Mouse (Mus musculus): ENCODE measurements at regions not wholly inside any gene's neighbourhood (a gene's known extent, or its start where the extent isn't known, plus 50 kb on each side); places are given as distances from the start of the nearest gene placed in this dataset.

DNA sequence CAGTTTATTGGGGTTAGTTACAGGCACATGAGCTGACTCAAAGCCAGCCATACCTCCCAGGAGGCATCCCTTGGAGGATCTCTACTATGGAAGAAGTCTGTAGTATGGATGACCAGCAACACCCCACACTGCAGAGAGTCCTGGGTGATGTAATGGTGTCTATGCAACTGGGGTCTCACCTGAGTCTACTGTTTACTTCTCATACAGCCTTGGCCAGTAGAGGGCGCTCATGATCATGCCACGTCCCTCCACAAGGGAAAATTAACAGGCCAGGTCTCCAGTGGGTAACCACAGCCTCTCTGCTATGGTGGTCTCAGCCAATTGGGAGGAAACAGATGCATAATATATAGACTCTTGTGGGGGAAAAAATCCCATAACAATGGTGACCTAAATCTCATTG lies 111.7 kb downstream of the Cdh26 start:
- intact Hi-C loops (cut with DNase I) = no loop called here
- peak; percentile 39 to 47 for DNase-seq

- DNase-seq = no peak
- intact Hi-C loops (cut with DNase I) = no loop called here
Observed at GRCm38 (mm10) chr2:178544411-178544810, 114.1 kb downstream of the Cdh26 start.

DNA sequence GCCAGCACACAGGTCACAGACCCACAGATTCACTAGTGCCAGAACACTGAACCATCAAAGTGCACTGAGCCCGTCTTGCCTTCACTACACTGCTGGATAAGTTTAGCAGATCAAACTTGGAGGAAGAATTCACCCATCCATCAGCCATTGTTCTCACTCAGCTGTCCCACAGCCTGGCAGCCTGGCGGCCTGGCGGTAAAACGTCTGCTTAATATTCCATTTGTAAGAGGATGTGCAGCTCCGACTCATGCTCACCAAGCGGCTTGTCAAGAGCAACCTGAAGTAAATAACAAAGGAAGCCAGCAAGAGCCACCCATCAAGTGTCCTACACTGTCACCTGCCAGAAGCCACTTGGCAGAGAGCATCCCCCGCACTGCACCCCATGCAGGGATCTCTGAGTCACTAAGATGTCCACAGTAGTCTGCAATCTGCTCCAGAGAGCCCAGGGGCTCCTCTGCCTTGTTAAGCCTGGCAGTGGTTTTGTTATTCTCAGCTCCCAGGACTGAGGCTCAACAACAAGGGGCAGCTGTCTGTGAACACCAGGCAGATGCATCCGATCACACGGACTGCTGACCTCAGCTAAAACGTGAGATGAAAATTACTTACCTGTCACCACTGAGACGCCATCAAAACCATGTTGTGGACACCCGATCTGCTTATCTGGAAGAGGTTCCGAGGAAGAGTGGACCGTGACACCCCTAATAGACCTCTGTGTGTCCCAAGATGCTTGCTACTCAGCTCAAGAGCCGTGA lies 115.4 kb downstream of the Cdh26 start:
- DNase-seq = no peak
- intact Hi-C loops (cut with DNase I) = no loop called here

DNA sequence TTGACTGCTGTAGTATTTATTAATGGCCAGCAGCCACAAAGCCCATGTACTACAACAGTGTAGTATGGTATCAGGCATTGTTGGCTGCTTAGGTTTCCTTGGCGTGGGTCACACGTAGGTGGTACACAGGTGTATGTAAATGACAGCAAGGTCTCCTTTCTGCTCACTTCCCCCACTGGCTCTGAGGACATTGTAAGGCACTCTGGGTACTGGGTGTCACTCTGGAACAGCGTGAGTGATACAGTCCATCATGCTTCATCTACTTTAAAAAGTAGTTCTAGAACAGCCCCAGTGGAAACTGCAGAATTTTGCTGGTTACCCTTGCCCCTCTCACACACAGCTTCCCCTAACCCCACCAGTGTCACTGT lies 116.0 kb downstream of the Cdh26 start:
- no peak for DNase-seq
- intact Hi-C loops (cut with DNase I) = no loop called here

DNA sequence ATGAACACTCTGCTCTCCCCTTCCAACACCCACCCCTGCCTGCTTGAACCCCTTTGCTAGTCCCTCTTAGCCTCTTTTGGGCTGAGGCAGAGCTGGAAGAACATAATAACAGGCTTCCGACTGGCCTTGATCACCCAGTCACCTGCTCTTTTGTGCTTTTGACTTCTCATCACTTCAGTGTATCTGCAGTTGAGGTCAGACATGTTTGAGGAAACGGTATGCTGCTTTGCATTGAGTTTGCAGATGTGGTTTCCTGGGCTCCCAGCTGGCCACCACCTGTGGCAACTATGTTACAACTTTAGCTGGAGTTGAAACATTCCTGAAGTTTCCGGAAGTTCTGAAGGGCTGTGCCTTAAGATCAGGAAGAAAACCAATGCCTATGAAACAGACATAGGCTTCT lies 116.6 kb downstream of the Cdh26 start:
- intact Hi-C loops (cut with DNase I) = no loop called here

GRCm38 (mm10) chr2:178548937-178549336 lies 118.6 kb downstream of the Cdh26 start:
- intact Hi-C loops (cut with DNase I) = no loop called here
- DNase-seq = no peak

More for the DNA sequence above, 116.6 kb downstream of the Cdh26 start:
- no peak for DNase-seq

- DNase-seq = no peak
- intact Hi-C loops (cut with DNase I) = no loop called here
Observed at GRCm38 (mm10) chr2:178553736-178554135, 123.4 kb downstream of the Cdh26 start.

DNA sequence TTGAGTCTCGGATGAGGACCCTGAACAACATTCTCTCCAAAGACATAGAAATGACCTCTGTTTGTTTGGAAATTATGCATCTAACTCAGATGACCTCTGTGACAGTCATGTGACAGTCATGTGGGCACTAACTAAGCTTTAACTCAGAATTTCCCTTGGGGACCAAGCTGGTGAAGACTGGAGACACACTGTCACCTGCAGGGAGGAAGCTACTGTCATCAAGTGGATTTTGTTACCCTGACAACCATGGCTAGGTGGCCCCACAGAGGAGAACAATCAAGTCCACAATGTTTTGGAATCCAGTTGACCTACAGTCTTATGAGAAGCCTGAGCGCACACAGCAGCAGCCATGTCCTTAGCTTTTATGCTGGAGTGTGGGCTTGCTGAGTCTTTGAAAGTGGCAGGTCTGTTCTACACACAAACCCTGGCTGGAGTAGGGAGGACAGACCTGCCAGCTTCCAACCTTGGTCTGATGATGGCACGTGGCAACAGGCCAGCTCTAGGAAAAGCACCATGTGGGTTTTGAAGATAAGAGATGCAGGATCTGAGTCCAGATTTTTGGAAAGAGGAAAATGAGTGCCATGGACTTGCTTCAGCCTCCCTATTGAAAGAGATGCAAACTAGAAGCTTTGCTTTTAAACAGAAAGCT lies 125.5 kb downstream of the Cdh26 start:
- DNase-seq = no peak

DNA sequence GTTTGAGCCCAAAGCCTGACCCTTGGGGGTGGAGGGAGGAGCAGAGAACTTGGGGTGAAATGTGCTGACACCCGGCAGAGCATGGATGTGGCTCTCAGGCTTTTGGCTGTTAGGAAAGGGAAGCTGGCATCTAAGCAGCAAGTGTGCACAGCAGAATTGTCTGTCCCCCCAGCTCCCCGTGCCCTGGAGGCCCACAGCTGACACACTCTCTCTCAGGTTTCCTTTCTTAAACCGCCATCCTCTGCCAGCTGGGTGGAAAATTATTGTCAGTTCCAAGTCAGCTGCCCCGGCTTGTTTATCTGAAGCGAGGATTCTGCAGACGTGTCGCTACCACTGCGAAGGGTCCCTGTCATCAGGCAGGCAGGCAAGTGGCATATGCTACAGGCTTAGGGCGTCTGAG lies 127.6 kb downstream of the Cdh26 start:
- peak in 1 of 2 experiments; percentile 7 for DNase-seq
- intact Hi-C loops (cut with DNase I) = no loop called here

More for the DNA sequence above, 125.5 kb downstream of the Cdh26 start:
- intact Hi-C loops (cut with DNase I) = no loop called here

DNA sequence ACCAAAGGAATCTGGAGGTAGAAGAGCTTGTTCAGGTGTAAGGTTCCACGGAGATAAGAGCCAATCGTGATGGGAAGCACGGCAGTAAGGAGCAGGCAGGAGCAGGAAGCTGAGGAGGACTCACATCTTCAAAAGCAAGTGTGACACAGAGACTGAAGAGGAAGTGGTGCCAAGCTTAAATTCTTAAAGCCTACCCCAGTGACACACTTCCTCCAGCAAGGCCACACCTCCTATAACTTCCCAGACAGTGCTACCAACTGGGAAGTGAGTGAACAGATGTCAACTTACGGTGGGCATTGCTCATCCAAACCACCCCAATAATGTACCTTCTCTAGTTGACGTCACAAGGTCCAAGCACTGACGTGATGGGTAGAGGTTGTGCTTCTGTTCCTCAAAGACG lies 133.0 kb downstream of the Cdh26 start:
- intact Hi-C loops (cut with DNase I) = no loop called here
- DNase-seq = no peak

GRCm38 (mm10) chr2:178565368-178565818 lies 135.1 kb downstream of the Cdh26 start:
- peak in 1 of 2 experiments; percentile 22 for DNase-seq
- intact Hi-C loops (cut with DNase I) = no loop called here

- intact Hi-C loops (cut with DNase I) = no loop called here
- DNase-seq = no peak
Observed at GRCm38 (mm10) chr2:178567493-178567892, 137.2 kb downstream of the Cdh26 start.

DNA sequence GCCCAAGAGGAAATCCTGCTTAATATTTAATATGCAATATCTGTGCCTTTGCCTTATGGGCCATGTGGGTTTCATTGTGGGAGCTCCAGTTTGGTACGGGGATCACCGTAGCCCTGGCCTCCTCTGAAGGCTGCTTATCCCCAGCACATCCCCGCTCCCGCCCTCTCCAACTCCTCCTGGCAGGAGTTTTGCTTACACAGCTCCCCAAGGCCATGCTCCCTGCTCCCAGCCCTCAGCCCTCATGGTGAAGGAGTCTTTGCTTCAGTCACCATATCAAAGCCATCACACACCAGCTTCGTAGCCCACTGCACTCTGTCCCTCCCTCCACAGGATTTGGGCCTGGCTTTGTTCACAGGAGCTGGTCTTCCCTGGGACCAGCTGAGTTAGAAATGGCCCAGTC lies 142.0 kb downstream of the Cdh26 start:
- DNase-seq = no peak
- intact Hi-C loops (cut with DNase I) = loop anchor here (5.0 to 10.0 kb wide), 3 partner anchors 55 to 1305 kb away; no protein-coding TSS in a partner anchor

GRCm38 (mm10) chr2:178574859-178575258 lies 144.5 kb downstream of the Cdh26 start:
- peak; percentile 63 to 79 for DNase-seq
- intact Hi-C loops (cut with DNase I) = loop anchor here (2.0 to 10.0 kb wide), 5 partner anchors 52 to 1302 kb away; no protein-coding TSS in a partner anchor

- intact Hi-C loops (cut with DNase I) = loop anchor here (2.0 to 10.0 kb wide), 3 partner anchors 68 to 151 kb away; no protein-coding TSS in a partner anchor
- DNase-seq = no peak
Observed at GRCm38 (mm10) chr2:178575403-178575802, 145.1 kb downstream of the Cdh26 start.

- intact Hi-C loops (cut with DNase I) = loop anchor here (5.0 to 10.0 kb wide), 2 partner anchors 69 to 151 kb away; no protein-coding TSS in a partner anchor
- DNase-seq = no peak
Observed at GRCm38 (mm10) chr2:178576067-178576466, 145.7 kb downstream of the Cdh26 start.

DNA sequence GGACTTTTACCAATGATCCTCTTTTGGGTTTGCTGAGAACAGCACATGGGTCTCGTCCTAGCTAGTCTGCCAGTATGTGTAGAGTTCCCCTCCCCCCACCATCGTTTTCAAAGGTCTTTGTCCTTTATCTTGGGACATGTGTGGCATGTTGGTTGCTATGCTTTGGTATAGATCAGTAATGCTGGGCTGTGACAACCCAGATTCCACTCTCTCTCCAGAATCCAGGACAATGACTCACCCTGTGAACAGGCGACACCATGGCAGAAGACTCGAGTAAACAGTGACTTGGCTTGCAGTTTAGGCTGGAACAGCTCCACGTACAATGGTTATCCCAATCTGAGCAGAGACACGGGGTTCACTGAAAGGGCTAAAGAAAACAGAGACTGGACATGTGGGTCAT lies 149.2 kb downstream of the Cdh26 start:
- intact Hi-C loops (cut with DNase I) = loop anchor here (5.0 to 10.0 kb wide), 2 partner anchors 72 to 155 kb away; no protein-coding TSS in a partner anchor
- no peak for DNase-seq

DNA sequence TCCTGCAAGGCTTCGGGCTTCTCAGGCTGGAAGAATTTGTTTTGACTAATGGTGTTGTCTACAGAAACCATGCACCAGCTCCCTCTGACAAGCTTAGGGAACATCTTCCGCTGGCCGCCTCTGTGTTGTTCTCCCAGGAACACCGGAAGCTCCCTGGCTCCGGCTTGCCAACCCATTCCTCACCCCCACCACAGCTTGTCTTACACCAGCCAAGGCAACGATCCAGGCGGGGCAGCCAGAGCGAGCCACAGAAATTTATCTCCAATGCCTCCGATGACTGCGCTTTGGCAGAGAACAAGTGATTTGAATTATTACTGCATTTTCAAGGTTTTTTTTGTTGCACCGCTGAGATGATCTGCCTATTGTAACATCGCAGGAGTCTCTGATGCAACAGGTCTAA lies 151.0 kb downstream of the Cdh26 start:
- intact Hi-C loops (cut with DNase I) = no loop called here
- no peak for DNase-seq

DNA sequence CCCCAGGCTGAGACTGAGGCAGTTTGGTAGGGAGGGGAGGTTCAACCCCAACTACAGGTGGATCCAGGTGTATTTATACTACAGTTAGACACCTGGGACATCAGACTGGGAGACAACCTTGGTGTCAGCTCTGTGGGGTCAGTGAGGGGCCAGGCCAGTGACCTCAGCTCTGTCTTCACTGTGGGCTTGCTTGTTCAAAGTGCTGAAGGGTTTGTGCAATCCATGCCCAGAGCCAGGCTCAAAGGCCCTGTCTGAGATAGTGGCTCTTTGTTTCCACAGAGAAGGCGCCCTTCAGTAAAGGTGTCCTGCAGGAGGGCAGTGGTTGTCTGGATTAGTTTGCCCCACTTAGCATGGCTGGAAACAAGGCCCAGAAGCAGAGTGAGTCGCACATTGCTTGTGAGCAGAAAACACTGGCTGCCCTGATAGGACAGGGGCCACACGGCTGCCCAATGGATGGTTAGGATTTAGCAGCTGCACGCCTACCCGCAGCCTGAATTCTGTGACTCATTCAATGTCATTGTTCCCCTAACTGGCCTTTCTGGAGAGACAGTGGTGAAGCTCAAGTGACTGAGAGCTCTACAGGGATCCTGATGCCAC lies 154.7 kb downstream of the Cdh26 start:
- intact Hi-C loops (cut with DNase I) = no loop called here
- DNase-seq = no peak

- intact Hi-C loops (cut with DNase I) = no loop called here
- no peak for DNase-seq
Observed at GRCm38 (mm10) chr2:178587134-178587636, 156.9 kb downstream of the Cdh26 start.

DNA sequence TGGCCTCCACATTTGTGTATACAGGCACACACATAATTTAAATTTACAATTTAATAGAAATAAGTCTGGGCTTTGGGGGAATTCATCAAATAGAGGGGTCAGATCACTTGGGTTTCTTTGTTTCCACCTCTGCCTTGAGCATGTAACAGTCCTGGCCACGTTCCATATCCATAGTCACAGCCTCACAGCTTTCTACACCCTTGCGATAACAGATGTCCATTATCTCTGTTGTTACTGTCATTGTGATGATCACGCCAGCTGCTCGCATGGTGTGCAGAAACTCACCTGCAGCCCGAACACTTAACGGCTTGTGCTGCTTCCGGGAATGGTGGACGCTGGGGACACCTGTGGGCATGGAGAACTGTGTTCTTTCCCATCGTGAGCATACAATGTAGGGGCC lies 163.4 kb downstream of the Cdh26 start:
- DNase-seq = no peak
- intact Hi-C loops (cut with DNase I) = no loop called here
